ENCODE assay signal across 8 mouse cellular contexts in genomic region chr3:82857414-82858077, GRCm38 (mm10). TPM values are rescaled to one million over a fixed set of nuclear protein-coding genes. Genes with fewer than 3 reads are reported as not detected.
DNase-seq lines count a peak whose midpoint lies in the region; ATAC-seq and TF ChIP-seq lines count a peak whose summit lies in the region.

No protein-coding gene starts in this region.

- H3K9me3 ChIP-seq in kidney, embryonic 14.5 days (ENCODE audit: control insufficient read depth, low read length), result no peaks in the 10 kb centered on the region
- H3K9me3 ChIP-seq in CH12.LX (replicated peaks; ENCODE audit: low read length), result no peaks in the 10 kb centered on the region
- H3K9me3 ChIP-seq in forebrain, embryonic 14.5 days (replicated peaks; ENCODE audit: control insufficient read depth, low read length), result no peaks in the 10 kb centered on the region

- ATAC-seq in kidney, embryonic 14.5 days (ENCODE audit: low FRiP score, low TSS enrichment), result no peak
- ATAC-seq in forebrain, embryonic 14.5 days, result peak; percentile 67

- no peak for TF ChIP-seq POLR2A in kidney, adult 2 months (IDR thresholded peaks at IDR 0.05; ENCODE audit: low read depth, low read length)
- TF ChIP-seq POLR2A in CH12.LX (IDR thresholded peaks at IDR 0.05; ENCODE audit: low read depth, low read length), result no peak

- no peak overlapping the region for H3K4me2 ChIP-seq in kidney, embryonic 14.5 days (replicated peaks; ENCODE audit: low read depth, low read length)
- no peak overlapping the region for H3K4me2 ChIP-seq in CH12.LX (ENCODE audit: insufficient read depth, low read depth, poor library complexity, severe bottlenecking)
- H3K4me2 ChIP-seq in forebrain, embryonic 14.5 days (ENCODE audit: low read length), result no peak overlapping the region

- H3K36me3 ChIP-seq in kidney, adult 2 months (ENCODE audit: control insufficient read depth, insufficient read depth, low read length), result no peaks in the 10 kb centered on the region
- no peaks in the 10 kb centered on the region for H3K36me3 ChIP-seq in kidney, embryonic 14.5 days (ENCODE audit: control insufficient read depth, insufficient read depth, low read length)
- H3K36me3 ChIP-seq in CH12.LX (replicated peaks in 1 of 2; ENCODE audit: control insufficient read depth in 1 of 2, insufficient read depth in 1 of 2, low read length in 1 of 2), result no peaks in the 10 kb centered on the region
- no peaks in the 10 kb centered on the region for H3K36me3 ChIP-seq in forebrain, embryonic 14.5 days (ENCODE audit: control insufficient read depth, insufficient read depth, low read length)

- dilution Hi-C loops in CH12.LX (cut with MboI; ENCODE audit: extremely low pct_ligation_motif_present, extremely low pct_unique_long_range_greater_than_20kb, low sequenced_read_pairs), result no loop called here

- no peaks in the 10 kb centered on the region for H3K27me3 ChIP-seq in kidney, adult 2 months (replicated peaks; ENCODE audit: control insufficient read depth, insufficient read depth, low read length)
- no peaks in the 10 kb centered on the region for H3K27me3 ChIP-seq in kidney, embryonic 14.5 days (ENCODE audit: control insufficient read depth, insufficient read depth, low read length)
- no peaks in the 10 kb centered on the region for H3K27me3 ChIP-seq in CH12.LX (replicated peaks)
- no peaks in the 10 kb centered on the region for H3K27me3 ChIP-seq in forebrain, embryonic 14.5 days (replicated peaks; ENCODE audit: control insufficient read depth, insufficient read depth, low read length)

- H3K4me3 ChIP-seq in kidney, adult 2 months (ENCODE audit: insufficient read depth, low read depth, low read length), result no peak overlapping the region
- H3K4me3 ChIP-seq in kidney, embryonic 14.5 days (ENCODE audit: low read length), result no peak overlapping the region
- H3K4me3 ChIP-seq in CH12.LX (replicated peaks in 1 of 3; ENCODE audit: low read depth in 2 of 3, low read length in 2 of 3, poor library complexity in 1 of 3), result no peak overlapping the region
- no peak overlapping the region for H3K4me3 ChIP-seq in forebrain, embryonic 14.5 days (ENCODE audit: low read depth, low read length)

- peak; percentile 25 for DNase-seq in kidney, adult 2 months
- DNase-seq in CH12.LX (ENCODE audit: extremely low read depth) (peak; percentile 32), ZHBTc4 (ENCODE audit: low read depth, low spot score) (peak; percentile 16)
- peak; percentile 74 for DNase-seq in forebrain, embryonic 14.5 days (ENCODE audit: low spot score)
- peak; percentile 53 for DNase-seq in lung, postnatal 36 days
- no peak for DNase-seq in yolk sac, embryonic 10.5 days (ENCODE audit: low spot score)
- no peak for DNase-seq in spleen, postnatal 14 days (ENCODE audit: low spot score in 2 of 2)

- TF ChIP-seq RAD21 in CH12.LX (IDR thresholded peaks at IDR 0.05; ENCODE audit: low read depth, low read length), result peak; percentile 78

- TF ChIP-seq EP300 in CH12.LX (IDR thresholded peaks at IDR 0.05; ENCODE audit: low read length), result no peak

- 20% methylated on average over 4 of the region's 4 CpGs for WGBS in kidney, adult 2 months
- 21% methylated on average over 4 of the region's 4 CpGs for WGBS in kidney, embryonic 14.5 days
- WGBS in forebrain, embryonic 14.5 days, result 25% methylated on average over 4 of the region's 4 CpGs

- H3K79me2 ChIP-seq in CH12.LX (replicated peaks; ENCODE audit: control insufficient read depth, extremely low read depth, insufficient read depth, poor library complexity, severe bottlenecking), result no peaks in the 10 kb centered on the region

- no peak overlapping the region for H3K9ac ChIP-seq in kidney, embryonic 14.5 days (ENCODE audit: low read depth, low read length)
- no peak overlapping the region for H3K9ac ChIP-seq in CH12.LX (ENCODE audit: insufficient read depth, low read depth)
- H3K9ac ChIP-seq in forebrain, embryonic 14.5 days (ENCODE audit: low read length), result no peak overlapping the region

- in situ Hi-C loops in CH12.LX (cut with MboI; ENCODE audit: low pct_ligation_motif_present, low pct_unique_long_range_greater_than_20kb, low sequenced_read_pairs), result loop anchor here (25.0 kb wide), 1 partner anchor 495 kb away; the partner anchor contains the start of gene Map9

- H3K4me1 ChIP-seq in kidney, adult 2 months (ENCODE audit: control insufficient read depth, insufficient read depth, low read length), result no peaks in the 10 kb centered on the region
- no peaks in the 10 kb centered on the region for H3K4me1 ChIP-seq in kidney, embryonic 14.5 days (ENCODE audit: control insufficient read depth, insufficient read depth, low read length)
- no peaks in the 10 kb centered on the region for H3K4me1 ChIP-seq in CH12.LX (ENCODE audit: control insufficient read depth in 1 of 2, insufficient read depth in 2 of 2)
- H3K4me1 ChIP-seq in forebrain, embryonic 14.5 days (ENCODE audit: control insufficient read depth, insufficient read depth, low read length), result no peaks in the 10 kb centered on the region

- TF ChIP-seq CTCF in kidney, adult 2 months (conservative IDR thresholded peaks at IDR 0.05; ENCODE audit: insufficient read depth, insufficient read length, low read depth, low read length), result peak; percentile 23; the same call in 1 of the 2 replicates
- TF ChIP-seq CTCF in CH12.LX (conservative IDR thresholded peaks at IDR 0.05 in 1 of 2, IDR thresholded peaks at IDR 0.05 in 1 of 2; ENCODE audit: low read depth in 2 of 2, low read length in 2 of 2), result peak in 1 of 2 experiments; percentile 72; a peak in 2 of 4 replicates

- H3K27ac ChIP-seq in kidney, adult 2 months (ENCODE audit: insufficient read depth, low read depth, low read length), result no peak overlapping the region
- no peak overlapping the region for H3K27ac ChIP-seq in kidney, embryonic 14.5 days (ENCODE audit: low read depth, low read length)
- H3K27ac ChIP-seq in CH12.LX (ENCODE audit: insufficient read depth, low read depth), result no peak overlapping the region
- no peak overlapping the region for H3K27ac ChIP-seq in forebrain, embryonic 14.5 days (ENCODE audit: low read depth, low read length)

TF ChIP-seq in CH12.LX, 34 proteins besides CTCF, POLR2A, EP300 and RAD21:
- TF ChIP-seq NRF1 (IDR thresholded peaks at IDR 0.05; ENCODE audit: low read depth, low read length), result no peak
- TF ChIP-seq TCF12 (IDR thresholded peaks at IDR 0.05; ENCODE audit: low read depth, low read length), result no peak
- TF ChIP-seq MAX (IDR thresholded peaks at IDR 0.05; ENCODE audit: low read length), result no peak
- peak; percentile 50 for TF ChIP-seq SMC3 (IDR thresholded peaks at IDR 0.05; ENCODE audit: low read depth, low read length)

RNA-seq across cellular contexts. Expression of gene Rbm46, which starts 18.7 kb away (rescaled TPM):
- 0.03 and 0.07 TPM in 2 replicates for polyA plus RNA-seq in kidney, adult 2 months (2012; rRNA removed)
- polyA plus RNA-seq in kidney, embryonic 14.5 days (2014; fragmentation: Nextera tagmentation; extraction: Ambion mirVana), result 1.9 and 3.1 TPM in 2 replicates
- not detected in 2 replicates for total RNA-seq in CH12.LX (2012; rRNA removed)
- total RNA-seq in CH12.LX (2014; rRNA removed), result not detected in 2 replicates
- not detected in 2 replicates for polyA plus RNA-seq in CH12.LX (2012; ENCODE audit: insufficient read length, low read depth)
- polyA plus RNA-seq in forebrain, embryonic 14.5 days (2014; fragmentation: Nextera tagmentation; extraction: Ambion mirVana), result 1.3 and 1.7 TPM in 2 replicates

RNA-seq across cellular contexts. Expression of gene Lrat, which starts 46.2 kb away (rescaled TPM):
- 0.94 and 1.4 TPM in 2 replicates for polyA plus RNA-seq in kidney, adult 2 months (2012; rRNA removed)
- polyA plus RNA-seq in kidney, embryonic 14.5 days (2014; fragmentation: Nextera tagmentation; extraction: Ambion mirVana), result not detected in 2 replicates
- not detected in 2 replicates for total RNA-seq in CH12.LX (2012; rRNA removed)
- not detected in 2 replicates for total RNA-seq in CH12.LX (2014; rRNA removed)
- polyA plus RNA-seq in CH12.LX (2012; ENCODE audit: insufficient read length, low read depth), result not detected in 2 replicates
- 0.05 and 0.12 TPM in 2 replicates for polyA plus RNA-seq in forebrain, embryonic 14.5 days (2014; fragmentation: Nextera tagmentation; extraction: Ambion mirVana)

Comparison
In these comparisons a context has a peak if more than half of its experiments do, and no peak if none do; other contexts are left out.
1. DNase-seq: peak in kidney, adult 2 months (single experiment), CH12.LX (single experiment), ZHBTc4 (single experiment), forebrain, embryonic 14.5 days (single experiment) and lung, postnatal 36 days (single experiment); none in yolk sac, embryonic 10.5 days (single experiment) and spleen, postnatal 14 days (0 of 2).